Mouse (Mus musculus) MEL (cell line): ENCODE results near the gene Daxx. TPM values are rescaled to one million over a fixed set of nuclear protein-coding genes. Genes with fewer than 3 reads are reported as not detected.

Experiments used
- DNase-seq: peaks from one replicate; pipeline ENCODE4 v3.0.0; 2011; ENCODE audit warnings: low read depth, low spot score
- H3K27ac ChIP-seq: 2 replicates; pipeline ENCODE4 v1.5.1; 2012; ENCODE audit warnings: low read depth, mild to moderate bottlenecking, control low read depth, low read length, moderate library complexity; ENCODE audit not compliant: control insufficient read depth
- H3K27me3 ChIP-seq, 2 experiments: fragments of 150-350 bp in 1 of 2; sonication (generic) in 1 of 2; 2 replicates each; pipeline ENCODE4 v1.6.1; 2012; ENCODE audit warnings: low read length in 2 of 2, mild to moderate bottlenecking in 2 of 2, improper control_type of control experiment in 1 of 2, moderate library complexity in 1 of 2; ENCODE audit not compliant: insufficient read depth in 2 of 2, control insufficient read depth in 1 of 2
- H3K36me3 ChIP-seq, 2 experiments: 2 replicates each; pipeline ENCODE4 v1.6.1; 2012 to 2014; ENCODE audit warnings: low read length in 2 of 2, improper control_type of control experiment in 1 of 2, inconsistent platforms in 1 of 2, mild to moderate bottlenecking in 1 of 2; ENCODE audit not compliant: insufficient read depth in 2 of 2, control insufficient read depth in 1 of 2
- H3K4me1 ChIP-seq, 2 experiments: fragments of 150-350 bp in 1 of 2; sonication (generic) in 1 of 2; 2 replicates each; pipeline ENCODE4 v1.6.1; 2012; ENCODE audit warnings: low read length in 2 of 2, improper control_type of control experiment in 1 of 2, mild to moderate bottlenecking in 1 of 2; ENCODE audit not compliant: insufficient read depth in 2 of 2, control insufficient read depth in 1 of 2
- H3K4me3 ChIP-seq, 2 experiments: fragments of 150-350 bp in 1 of 2; sonication (generic) in 1 of 2; 2 replicates each; pipeline ENCODE4 v1.5.1; 2012; ENCODE audit warnings: low read depth in 2 of 2, low read length in 2 of 2, mild to moderate bottlenecking in 2 of 2, moderate library complexity in 2 of 2, control low read depth in 1 of 2, improper control_type of control experiment in 1 of 2; ENCODE audit not compliant: control insufficient read depth in 1 of 2, insufficient read depth in 1 of 2
- H3K79me2 ChIP-seq: 2 replicates; pipeline ENCODE4 v1.6.1; 2012; ENCODE audit warnings: mild to moderate bottlenecking, low read length, moderate library complexity; ENCODE audit not compliant: control insufficient read depth, poor library complexity, insufficient read depth
- H3K9ac ChIP-seq: 2 replicates; pipeline ENCODE4 v1.6.1; 2012; ENCODE audit warnings: low read depth, mild to moderate bottlenecking, control low read depth, low read length, moderate library complexity; ENCODE audit not compliant: control insufficient read depth, poor library complexity, severe bottlenecking
- H3K9me3 ChIP-seq: fragments of 150-350 bp; sonication (generic); replicated peaks from 2 replicates; pipeline ENCODE4 v1.6.1; 2012; ENCODE audit warnings: mild to moderate bottlenecking, low read length, improper control_type of control experiment, moderate library complexity; ENCODE audit not compliant: insufficient read depth
- BHLHE40 ChIP-seq: IDR thresholded peaks from 2 replicates; pipeline ENCODE4 v1.6.1; 2012; ENCODE audit warnings: low read depth, mild to moderate bottlenecking, inconsistent platforms, low read length, improper control_type of control experiment, borderline replicate concordance
- CHD2 ChIP-seq: IDR thresholded peaks from 2 replicates; pipeline ENCODE4 v1.6.1; 2011; ENCODE audit warnings: low read length, improper control_type of control experiment
- CTCF ChIP-seq, 3 experiments: IDR thresholded peaks in 2 of 3; conservative IDR thresholded peaks in 1 of 3; 2 replicates each; pipeline ENCODE4 v1.5.1; 2011 to 2012; ENCODE audit warnings: low read length in 3 of 3, low read depth in 2 of 3, mild to moderate bottlenecking in 2 of 3, improper control_type of control experiment in 1 of 3, inconsistent platforms in 1 of 3, mixed read lengths in 1 of 3, moderate library complexity in 1 of 3; ENCODE audit not compliant: control insufficient read depth in 1 of 3, insufficient read depth in 1 of 3, poor library complexity in 1 of 3, severe bottlenecking in 1 of 3
- E2F4 ChIP-seq: IDR thresholded peaks from 2 replicates; pipeline ENCODE4 v1.6.1; 2011; ENCODE audit warnings: low read depth, low read length, improper control_type of control experiment, borderline replicate concordance
- ELF1 ChIP-seq: IDR thresholded peaks from 2 replicates; pipeline ENCODE4 v1.6.1; 2014; ENCODE audit warnings: low read depth, mild to moderate bottlenecking, inconsistent platforms, low read length, improper control_type of control experiment, moderate library complexity
- EP300 ChIP-seq, 2 experiments: IDR thresholded peaks; 2 replicates each; pipeline ENCODE4 v1.6.1; 2011; ENCODE audit warnings: improper control_type of control experiment in 2 of 2, low read length in 2 of 2, low read depth in 1 of 2, mild to moderate bottlenecking in 1 of 2
- ETS1 ChIP-seq: IDR thresholded peaks from 2 replicates; pipeline ENCODE4 v1.6.1; 2012; ENCODE audit warnings: low read depth, mild to moderate bottlenecking, inconsistent platforms, low read length, improper control_type of control experiment, moderate library complexity
- GABPA ChIP-seq: IDR thresholded peaks from 2 replicates; pipeline ENCODE4 v1.6.1; 2012; ENCODE audit warnings: low read depth, mild to moderate bottlenecking, inconsistent platforms, low read length, improper control_type of control experiment, moderate library complexity
- JUND ChIP-seq: IDR thresholded peaks from 2 replicates; pipeline ENCODE4 v1.6.1; 2011; ENCODE audit warnings: low read depth, mild to moderate bottlenecking, improper control_type of control experiment, low read length
- MAFK ChIP-seq: IDR thresholded peaks from 2 replicates; pipeline ENCODE4 v1.6.1; 2011; ENCODE audit warnings: low read depth, mild to moderate bottlenecking, low read length, improper control_type of control experiment, borderline replicate concordance
- MAX ChIP-seq: IDR thresholded peaks from 2 replicates; pipeline ENCODE4 v1.6.1; 2011; ENCODE audit warnings: low read length, improper control_type of control experiment
- MEF2A ChIP-seq: IDR thresholded peaks from 2 replicates; pipeline ENCODE4 v1.6.1; 2014; ENCODE audit warnings: low read depth, mild to moderate bottlenecking, inconsistent platforms, low read length, improper control_type of control experiment; ENCODE audit not compliant: poor library complexity, insufficient replicate concordance, severe bottlenecking; ENCODE audit errors: extremely low read depth
- MXI1 ChIP-seq: IDR thresholded peaks from 2 replicates; pipeline ENCODE4 v1.6.1; 2011; ENCODE audit warnings: mild to moderate bottlenecking, low read depth, low read length, improper control_type of control experiment
- MYB ChIP-seq: IDR thresholded peaks from 2 replicates; pipeline ENCODE4 v1.6.1; 2011; ENCODE audit warnings: mild to moderate bottlenecking, low read depth, low read length, improper control_type of control experiment
- MYC ChIP-seq: IDR thresholded peaks from 2 replicates; pipeline ENCODE4 v1.6.1; 2011; ENCODE audit warnings: low read depth, mild to moderate bottlenecking, low read length, improper control_type of control experiment, moderate library complexity
- NRF1 ChIP-seq: IDR thresholded peaks from 2 replicates; pipeline ENCODE4 v1.6.1; 2014; ENCODE audit warnings: low read depth, mild to moderate bottlenecking, inconsistent platforms, low read length, improper control_type of control experiment, moderate library complexity; ENCODE audit not compliant: poor library complexity, insufficient read depth, severe bottlenecking
- POLR2AphosphoS5 ChIP-seq: IDR thresholded peaks from 2 replicates; pipeline ENCODE4 v1.6.1; 2012; ENCODE audit warnings: low read depth, borderline replicate concordance, mild to moderate bottlenecking, inconsistent platforms, low read length, moderate library complexity, mixed read lengths
- RAD21 ChIP-seq: IDR thresholded peaks from 2 replicates; pipeline ENCODE4 v1.6.1; 2011; ENCODE audit warnings: mild to moderate bottlenecking, low read depth, low read length, improper control_type of control experiment
- SIN3A ChIP-seq: IDR thresholded peaks from 2 replicates; pipeline ENCODE4 v1.6.1; 2012; ENCODE audit warnings: low read length, improper control_type of control experiment, inconsistent platforms
- SMC3 ChIP-seq: IDR thresholded peaks from 2 replicates; pipeline ENCODE4 v1.6.1; 2011; ENCODE audit warnings: low read depth, low read length, improper control_type of control experiment
- TAL1 ChIP-seq: IDR thresholded peaks from 2 replicates; pipeline ENCODE4 v1.6.1; 2012; ENCODE audit warnings: mild to moderate bottlenecking, inconsistent platforms, low read length, moderate library complexity, mixed read lengths
- TCF12 ChIP-seq: IDR thresholded peaks from 2 replicates; pipeline ENCODE4 v1.6.1; 2014; ENCODE audit warnings: low read depth, mild to moderate bottlenecking, inconsistent platforms, low read length, improper control_type of control experiment, moderate library complexity
- UBTF ChIP-seq: IDR thresholded peaks from 2 replicates; pipeline ENCODE4 v1.6.1; 2012; ENCODE audit warnings: low read depth, mild to moderate bottlenecking, inconsistent platforms, low read length, improper control_type of control experiment, moderate library complexity, borderline replicate concordance; ENCODE audit not compliant: insufficient read depth
- polyA plus RNA-seq, 2 experiments: library from polyadenylated mRNA; stranded (reverse) in 1 of 2; unstranded in 1 of 2; fragments of >175 nt in 1 of 2; fragments of >200 nt in 1 of 2; gene quantifications; 2 replicates each; pipeline versions ENCODE4 v1.2.1 to v1.2.4; 2012; ENCODE audit warnings: low replicate concordance in 2 of 2, low read depth in 1 of 2; ENCODE audit not compliant: insufficient read length in 2 of 2, insufficient read depth in 1 of 2, missing spikeins in 1 of 2
- total RNA-seq: library from RNA; depleted of rRNA; stranded (reverse); fragments of 300-350 nt; gene quantifications from 2 replicates; pipeline ENCODE4 v1.2.3, GENCODE M21; 2012

The Daxx gene
- total and polyA plus RNA-seq, 3 experiments = 40.6 to 68.0 TPM; not detected in 1

- no peak for DNase-seq
- no peaks in the 10 kb centered on the region for H3K9me3 ChIP-seq
- TF ChIP-seq UBTF = no peak
- TF ChIP-seq POLR2AphosphoS5 = no peak
- no peak for TF ChIP-seq GABPA
- peaks cover 4 to 19% of the 10 kb centered on the region in 2 experiments; a peak in 2 of 4 replicates for H3K4me1 ChIP-seq
- H3K27me3 ChIP-seq = no peaks in the 10 kb centered on the region
- H3K27ac ChIP-seq = no peak overlapping the region
- H3K36me3 ChIP-seq = peaks cover 0 to 12% of the 10 kb centered on the region in 2 experiments
- no peak overlapping the region for H3K9ac ChIP-seq
- no peak overlapping the region for H3K4me3 ChIP-seq
- H3K79me2 ChIP-seq = peaks cover 37% of the 10 kb centered on the region
Measured at GRCm38 (mm10) chr17:33913905-33914304, 4.7 kb downstream of the Daxx start.

- H3K4me3 ChIP-seq = peak overlapping the region; percentile 2 to 12; a peak in 2 of 4 replicates
- peak; percentile 50 for DNase-seq
- no peaks in the 10 kb centered on the region for H3K27me3 ChIP-seq
- H3K27ac ChIP-seq = peak overlapping the region; percentile 32
- H3K4me1 ChIP-seq = peaks cover 4 to 19% of the 10 kb centered on the region in 2 experiments; a peak in 2 of 4 replicates
- peaks cover 0 to 12% of the 10 kb centered on the region in 2 experiments for H3K36me3 ChIP-seq
- TF ChIP-seq CTCF (IDR thresholded peaks at IDR 0.05 in 2 of 3, conservative IDR thresholded peaks at IDR 0.05 in 1 of 3; ENCODE audit: control insufficient read depth in 1 of 3, insufficient read depth in 1 of 3, low read depth in 2 of 3, low read length in 3 of 3, poor library complexity in 1 of 3, severe bottlenecking in 1 of 3) = peak; percentile 28 to 45 (median 44)
- TF ChIP-seq SMC3 = peak; percentile 15; the same call in 1 of the 2 replicates
- no peak for TF ChIP-seq UBTF
- no peaks in the 10 kb centered on the region for H3K9me3 ChIP-seq
- H3K9ac ChIP-seq = peak overlapping the region; percentile 20
- H3K79me2 ChIP-seq = peaks cover 30% of the 10 kb centered on the region
Measured at GRCm38 (mm10) chr17:33914969-33915391, 5.8 kb downstream of the Daxx start.

- Histone ChIP-seq H3K4me1 (peaks cover 4 to 14% of the 10 kb centered on the region in 2 experiments; a peak in 2 of 4 replicates), H3K27ac (peak within 1 kb of the TSS; percentile 41), H3K4me3 (peak within 1 kb of the TSS; percentile 69 to 82), H3K36me3 (peaks cover 0 to 8% of the 10 kb centered on the region in 2 experiments), H3K9ac (peak within 1 kb of the TSS; percentile 63), H3K27me3 (no peaks in the 10 kb centered on the region), H3K9me3 (no peaks in the 10 kb centered on the region), H3K79me2 (peaks cover 23% of the 10 kb centered on the region)
- DNase-seq = peak; percentile 99
- 0 out of 2 replicates have a peak, but pooled peaks have one; percentile 10 for TF ChIP-seq BHLHE40
- TF ChIP-seq TCF12 = peak; percentile 45
- no peak for TF ChIP-seq MAFK
- TF ChIP-seq ETS1 = peak; percentile 53; the same call in 1 of the 2 replicates
- TF ChIP-seq NRF1 = 0 out of 2 replicates have a peak, but pooled peaks have one; percentile 15
- no peak for TF ChIP-seq MAX
- no peak for TF ChIP-seq JUND
- no peak for TF ChIP-seq MEF2A
- TF ChIP-seq CHD2 = peak; percentile 84
- TF ChIP-seq RAD21 = no peak
- TF ChIP-seq E2F4 = no peak
- peak; percentile 100 for TF ChIP-seq SIN3A
- TF ChIP-seq UBTF = no peak
- no peak; a peak in 2 of 4 replicates for TF ChIP-seq EP300 (IDR thresholded peaks at IDR 0.05; ENCODE audit: low read depth in 1 of 2, low read length in 2 of 2)
- TF ChIP-seq MYB = 0 out of 2 replicates have a peak, but pooled peaks have one; percentile 34
- no peak for TF ChIP-seq POLR2AphosphoS5
- TF ChIP-seq ELF1 = peak; percentile 91
- TF ChIP-seq MXI1 = peak; percentile 83
- TF ChIP-seq TAL1 = no peak
- no peak for TF ChIP-seq MYC
Measured at GRCm38 (mm10) chr17:33915671-33916250, 6.5 kb downstream of the Daxx start, which contains the start of the genes Tapbp and Zbtb22. TSS of gene Tapbp (plus strand) at chr17:33915899. TSS of gene Zbtb22 (plus strand) at chr17:33915904.
